9 mouse cellular contexts compared by ENCODE assay signal in genomic region chr2:29603930-29604329, GRCm38 (mm10). TPM values are rescaled to one million over a fixed set of nuclear protein-coding genes. Genes with fewer than 3 reads are reported as not detected.
DNase-seq lines count a peak whose midpoint lies in the region; ATAC-seq lines count a peak whose summit lies in the region.
"Had no signal": no experiment of that assay in that cellular context is flagged by ENCODE, and none has a peak within 500 bp of the region (broad histone marks: within the 10 kb centered on the region; RNA-seq: fewer than 3 reads in every experiment).

No protein-coding gene starts in this region.

- no peaks in the 10 kb centered on the region for H3K9me3 ChIP-seq in heart, embryonic 14.5 days (ENCODE audit: control insufficient read depth, low read length)
- H3K9me3 ChIP-seq in midbrain, embryonic 12.5 days = no peaks in the 10 kb centered on the region
- H3K9me3 ChIP-seq: megakaryocyte, embryonic 14.5 days had no signal

- H3K4me3 ChIP-seq in heart, embryonic 14.5 days (ENCODE audit: control insufficient read depth in 1 of 2, insufficient read depth in 1 of 2, low read depth in 1 of 2, low read length in 2 of 2) = no peak overlapping the region
- H3K4me3 ChIP-seq in midbrain, embryonic 12.5 days = no peak overlapping the region
- H3K4me3 ChIP-seq: megakaryocyte, embryonic 14.5 days had no signal

- peak; percentile 25 to 85 for DNase-seq in frontal cortex, adult 2 months (ENCODE audit: extremely low spot score in 1 of 2, low spot score in 1 of 2)
- peak; percentile 76 for DNase-seq in ZHBTc4 (ENCODE audit: low read depth, low spot score)
- DNase-seq in embryo, embryonic 11 days = peak; percentile 85
- DNase-seq in layer of hippocampus, postnatal 25 days (ENCODE audit: extremely low spot score in 1 of 2, low spot score in 1 of 2) = peak; percentile 65 to 89
- DNase-seq in spleen, postnatal 14 days (ENCODE audit: low spot score in 2 of 2) = peak; percentile 34 to 57

- WGBS in heart, embryonic 14.5 days = 0% methylated on average over 3 of the region's 3 CpGs
- WGBS in midbrain, embryonic 12.5 days = 1% methylated on average over 3 of the region's 3 CpGs

- no peaks in the 10 kb centered on the region for H3K36me3 ChIP-seq in heart, embryonic 14.5 days (ENCODE audit: control insufficient read depth, insufficient read depth, low read length)
- H3K36me3 ChIP-seq in midbrain, embryonic 12.5 days = no peaks in the 10 kb centered on the region

- no peak for ATAC-seq in frontal cortex, adult (ENCODE audit: low TSS enrichment)
- ATAC-seq in heart, embryonic 14.5 days (ENCODE audit: insufficient number of reproducible peaks, insufficient read depth, low FRiP score, low read depth) = 0 out of 2 replicates have a peak, but pooled peaks have one; percentile 47
- ATAC-seq in midbrain, embryonic 12.5 days (ENCODE audit: low FRiP score, low read depth) = peak; percentile 44; the same call in 1 of the 2 replicates

- no peak overlapping the region for H3K9ac ChIP-seq in heart, embryonic 14.5 days (ENCODE audit: low read length)
- H3K9ac ChIP-seq in midbrain, embryonic 12.5 days (replicated peaks) = no peak overlapping the region

- H3K27me3 ChIP-seq in heart, embryonic 14.5 days (ENCODE audit: control insufficient read depth, insufficient read depth, low read length) = 0 out of 2 replicates have a peak, but pooled peaks cover 4% of the 10 kb centered on the region
- H3K27me3 ChIP-seq in midbrain, embryonic 12.5 days = peaks cover 16% of the 10 kb centered on the region

- peaks cover 7% of the 10 kb centered on the region in 2 experiments; a peak in 3 of 4 replicates for H3K4me1 ChIP-seq in heart, embryonic 14.5 days (ENCODE audit: control insufficient read depth in 2 of 2, insufficient read depth in 2 of 2, low read length in 2 of 2)
- no peaks in the 10 kb centered on the region for H3K4me1 ChIP-seq in midbrain, embryonic 12.5 days

- no peak overlapping the region for H3K4me2 ChIP-seq in heart, embryonic 14.5 days (ENCODE audit: low read length)
- H3K4me2 ChIP-seq in midbrain, embryonic 12.5 days (replicated peaks) = no peak overlapping the region

- H3K27ac ChIP-seq in heart, embryonic 14.5 days (replicated peaks in 1 of 2; ENCODE audit: control insufficient read depth in 1 of 2, insufficient read depth in 1 of 2, low read depth in 2 of 2, low read length in 2 of 2) = no peak overlapping the region
- no peak overlapping the region for H3K27ac ChIP-seq in midbrain, embryonic 12.5 days (replicated peaks)

RNA-seq across cellular contexts. Expression of gene Rapgef1, which starts 15.6 kb away (rescaled TPM):
- 74.6 and 80.1 TPM in 2 replicates for polyA plus RNA-seq in frontal cortex, adult 2 months (2012; rRNA removed)
- 12.6 and 14.5 TPM in 2 replicates for polyA plus RNA-seq in heart, embryonic 14.5 days (2014; fragmentation: Nextera tagmentation; extraction: Ambion mirVana)
- 100 to 1,000 TPM in 1 of 2 experiments, 10 to 100 TPM in 1; 99.0 to 104 TPM for total RNA-seq in layer of hippocampus, postnatal 25 days (2021)
- 22.5 and 24.1 TPM in 2 replicates for polyA plus RNA-seq in midbrain, embryonic 12.5 days (2016; fragmentation: Nextera tagmentation; extraction: Ambion mirVana)
